Mouse (Mus musculus) lung, postnatal 4 days (tissue): ENCODE results near the gene Map2k4.

ENCODE experiments used
- DNase-seq, 2 experiments: peaks; one replicate each; pipeline ENCODE4 v3.0.0; 2021

The Map2k4 gene

DNA sequence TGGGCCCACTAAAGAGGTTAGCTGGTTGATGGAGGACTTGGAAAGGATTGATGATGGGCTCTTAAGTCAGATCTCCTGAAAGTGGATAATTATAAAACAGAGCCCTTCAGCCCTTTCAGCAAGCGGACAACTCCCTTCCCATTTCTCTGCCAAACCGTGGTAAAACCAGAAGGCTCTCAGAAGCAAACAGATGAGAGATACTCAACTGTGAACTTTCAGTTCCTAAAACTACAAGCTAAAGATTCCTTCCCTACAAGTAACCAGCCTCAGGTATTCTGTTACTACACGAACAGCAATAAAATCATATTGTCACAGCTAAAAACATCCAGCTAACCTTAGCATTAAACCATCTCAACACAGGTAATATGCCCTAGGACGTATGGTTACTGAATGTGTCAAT, 83.2 kb downstream of the Map2k4 start:
- no peak for DNase-seq

DNA sequence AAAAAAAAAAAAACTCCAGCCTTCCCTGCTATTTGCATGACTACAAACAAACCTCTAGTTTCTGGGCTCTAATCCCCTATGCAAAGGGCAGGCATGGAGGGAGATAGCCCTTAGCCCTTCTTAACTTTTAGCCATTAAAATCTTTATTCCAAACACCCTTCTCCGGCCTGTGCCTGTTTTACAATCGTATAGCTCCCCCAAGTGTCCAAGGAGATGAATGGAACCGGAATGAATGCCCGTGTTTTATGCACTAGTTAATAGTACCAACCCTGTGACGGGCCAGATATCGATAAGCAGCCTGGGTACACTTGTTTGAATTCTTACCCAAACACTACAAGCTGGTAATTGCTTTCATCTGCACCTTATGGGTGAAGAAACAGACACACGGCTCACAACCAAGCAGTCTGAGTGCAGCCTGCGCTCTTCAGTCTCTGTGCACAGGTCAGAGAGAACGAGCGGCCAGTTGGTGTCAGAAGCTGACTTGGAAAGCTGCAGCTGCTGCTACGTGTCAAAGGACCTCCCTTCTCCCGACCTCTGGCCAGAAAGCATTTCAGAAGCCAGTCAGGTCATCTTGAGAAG, 109.2 kb downstream of the Map2k4 start:
- DNase-seq, result peak in 1 of 2 experiments; percentile 42

DNA sequence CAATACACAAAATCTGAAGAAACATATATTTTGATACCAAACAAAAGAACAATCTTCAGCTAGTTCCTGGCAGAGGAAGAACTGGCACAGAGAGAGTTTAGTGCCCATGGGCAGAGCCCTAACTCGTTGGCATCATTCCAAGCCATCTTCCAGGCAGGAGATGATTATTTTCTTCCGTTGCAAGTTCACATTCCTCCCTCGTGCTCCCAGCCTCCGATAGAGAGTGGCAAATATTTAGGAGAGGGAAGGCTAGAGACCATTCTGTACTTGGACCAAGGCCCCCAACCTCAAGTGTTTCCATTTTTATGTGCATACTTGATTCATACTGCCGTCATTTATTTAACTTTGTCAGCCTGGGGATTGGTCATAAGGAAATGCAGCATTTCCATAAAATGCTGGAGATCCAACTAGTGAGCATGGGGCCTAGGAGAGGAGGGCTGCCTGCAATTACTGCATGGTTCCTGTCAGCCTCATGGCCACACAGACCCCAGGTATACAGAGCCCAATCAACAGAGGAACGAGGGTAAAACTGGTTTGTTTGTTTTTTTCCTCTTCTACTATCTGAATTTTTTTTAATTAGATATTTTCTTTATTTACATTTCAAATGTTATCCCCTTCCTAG, 120.6 kb downstream of the Map2k4 start:
- no peak for DNase-seq

DNA sequence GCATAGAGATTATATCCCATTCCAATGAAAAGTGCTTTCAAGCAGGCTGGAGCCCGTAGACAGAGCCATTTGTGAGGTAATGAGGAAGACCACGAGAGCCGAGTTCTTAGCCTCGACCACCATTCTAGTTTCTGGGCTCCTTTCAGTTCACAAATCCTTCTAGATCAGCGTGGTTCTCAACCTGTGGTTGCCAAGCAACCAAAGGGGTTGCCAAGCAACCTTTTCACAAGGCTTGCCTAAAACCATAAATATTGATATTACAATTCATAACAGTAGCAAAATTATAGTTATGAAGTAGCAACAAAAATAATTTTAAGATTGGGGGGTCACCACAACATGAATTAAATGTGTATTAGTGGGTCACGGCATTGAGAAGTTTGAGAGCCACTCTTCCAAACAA, 123.2 kb downstream of the Map2k4 start:
- no peak for DNase-seq

DNA sequence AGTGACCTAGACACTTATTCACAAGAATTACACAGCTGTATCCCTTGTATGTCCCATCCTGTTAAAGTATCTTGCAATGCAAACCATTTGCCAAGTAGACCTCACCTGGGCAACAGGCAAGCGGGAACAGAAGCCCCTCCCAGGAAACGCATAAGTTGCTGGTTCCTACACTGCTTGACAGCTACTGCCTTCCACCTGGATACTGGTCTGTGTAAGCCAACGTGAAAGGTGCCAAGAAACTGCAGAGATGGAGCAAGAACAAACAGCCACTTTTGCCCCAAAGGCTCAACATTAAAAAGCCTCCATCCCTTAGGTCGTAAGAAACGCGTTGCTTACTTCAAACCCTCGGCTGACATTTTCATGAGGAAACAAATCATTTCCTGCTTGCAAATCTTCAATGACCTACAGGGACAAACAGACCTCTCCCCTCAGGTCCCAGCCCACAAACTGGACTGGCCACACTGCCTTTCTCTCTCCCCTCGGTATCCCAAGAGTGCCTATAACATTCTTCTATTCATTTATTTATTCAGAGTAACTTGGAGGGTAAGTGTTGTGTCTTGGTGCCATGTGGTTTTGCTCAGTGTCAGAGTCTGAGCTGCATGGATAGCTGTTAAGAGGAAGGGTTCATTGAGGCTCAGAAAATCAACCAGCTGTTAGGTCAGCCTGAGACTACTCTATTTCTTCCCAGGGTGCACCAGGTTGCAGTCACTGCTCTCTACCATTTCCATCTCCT, 126.1 kb downstream of the Map2k4 start:
- no peak for DNase-seq

DNA sequence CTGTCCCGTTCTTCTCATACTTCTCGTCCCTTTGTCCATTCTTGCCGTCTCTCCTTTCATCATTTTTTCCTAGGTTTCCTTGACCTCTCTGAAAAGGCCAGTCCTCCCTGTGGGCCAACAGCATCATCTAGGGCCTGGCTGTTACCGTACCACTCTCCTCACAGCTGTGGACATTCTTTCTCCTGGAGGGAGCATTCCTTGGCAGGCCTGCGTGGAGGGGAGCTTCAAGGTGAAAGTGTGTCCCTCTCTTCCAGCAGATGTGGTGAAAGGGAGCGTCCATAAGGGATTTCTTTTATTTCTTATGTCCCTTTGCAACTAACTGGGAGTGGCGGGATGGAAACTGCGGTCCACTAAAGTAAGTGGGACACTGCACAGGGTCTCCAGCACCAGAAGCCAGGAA, 134.2 kb downstream of the Map2k4 start:
- DNase-seq, result no peak

DNA sequence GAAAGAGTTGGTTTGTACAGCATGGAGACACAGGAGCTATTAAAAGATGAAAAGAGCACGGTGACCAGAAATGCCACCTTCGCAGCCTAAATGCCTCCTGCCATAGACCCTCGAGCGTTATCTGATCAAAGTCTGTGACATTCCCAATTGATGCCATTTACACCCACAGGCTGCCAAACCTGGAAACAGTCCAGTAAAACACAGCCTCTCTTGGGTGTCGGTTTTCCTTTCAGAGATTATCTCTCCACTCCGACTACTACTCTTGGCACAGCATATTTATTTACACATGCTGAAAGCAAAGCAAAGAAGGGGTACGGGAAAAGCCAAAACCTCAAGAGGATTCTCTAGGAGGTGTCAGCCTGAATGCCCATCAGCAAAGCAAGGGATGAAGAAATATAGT, 136.7 kb downstream of the Map2k4 start:
- no peak for DNase-seq

DNA sequence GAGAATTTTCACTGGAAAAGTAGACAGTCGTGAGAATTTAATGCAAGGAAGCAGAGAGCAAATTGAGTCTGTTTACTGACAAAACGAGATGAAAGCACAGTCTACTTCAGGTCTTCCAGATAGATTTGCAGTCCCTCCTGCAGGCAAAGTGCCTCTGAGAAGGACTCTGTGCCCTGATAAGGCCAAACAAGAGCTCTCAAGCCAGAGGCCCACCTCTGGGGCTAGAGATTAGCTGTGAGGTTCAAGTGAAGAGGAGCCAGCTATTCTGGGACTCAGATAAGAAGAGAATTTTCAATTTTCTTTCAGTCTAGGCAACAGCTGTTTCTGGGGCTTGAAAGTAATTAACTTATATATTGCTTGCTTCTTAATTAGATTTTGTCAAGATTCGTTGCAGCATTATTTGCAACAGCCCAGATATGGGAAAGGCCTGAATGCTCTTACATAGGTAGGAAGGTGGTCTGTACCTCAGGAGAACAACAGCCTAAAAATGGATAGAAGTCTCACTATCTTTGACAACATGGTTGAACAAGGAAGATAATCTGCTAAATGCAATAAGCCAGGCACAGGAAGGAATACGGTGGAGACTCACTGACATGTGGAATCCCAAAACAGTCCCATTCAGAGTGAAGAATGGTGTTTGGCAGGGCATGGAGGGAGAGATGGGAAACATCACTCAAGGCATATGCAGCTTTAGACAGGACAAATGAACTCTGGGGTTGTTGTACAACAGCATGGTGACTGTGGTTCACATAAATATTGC, 138.0 kb downstream of the Map2k4 start:
- DNase-seq, result no peak

DNA sequence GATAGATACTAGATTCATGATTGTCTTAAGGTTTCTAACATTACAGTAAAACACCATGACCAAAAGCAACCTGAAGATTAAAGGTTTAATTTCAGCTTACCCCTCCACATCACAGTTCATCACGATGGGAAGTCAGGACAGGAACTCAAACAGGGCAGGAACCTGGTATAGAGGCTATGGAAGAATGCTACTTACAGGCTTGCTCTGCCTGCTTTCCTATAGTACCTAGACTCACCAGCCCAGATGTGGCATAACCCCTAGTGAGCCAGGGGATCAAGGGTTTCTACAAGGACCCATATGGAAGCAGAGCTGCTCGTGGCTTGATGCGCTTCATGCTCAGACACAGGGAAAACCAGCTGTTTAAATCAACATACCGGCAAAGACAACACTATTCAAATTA, 138.6 kb downstream of the Map2k4 start:
- no peak for DNase-seq

DNA sequence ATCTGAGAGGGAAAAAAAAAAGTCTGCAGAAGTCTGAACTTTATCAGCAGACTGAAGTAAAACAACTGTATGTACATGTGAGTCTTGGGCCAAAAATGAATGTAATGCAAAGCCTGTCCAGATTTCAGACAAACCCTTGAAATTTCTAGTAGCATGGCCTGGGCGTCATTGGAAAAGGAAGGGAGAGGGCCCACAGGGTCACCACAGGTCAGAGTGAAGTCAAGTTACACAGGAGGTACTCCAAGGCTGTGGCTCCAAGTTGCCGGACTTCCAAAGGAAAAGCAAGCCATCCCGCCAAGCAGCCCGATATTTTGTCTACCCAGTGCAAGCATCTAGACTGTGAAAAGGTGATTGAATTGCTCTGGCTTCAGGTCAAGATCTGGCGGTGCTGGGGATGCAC, 141.8 kb downstream of the Map2k4 start:
- peak in 1 of 2 experiments; percentile 28 for DNase-seq

DNA sequence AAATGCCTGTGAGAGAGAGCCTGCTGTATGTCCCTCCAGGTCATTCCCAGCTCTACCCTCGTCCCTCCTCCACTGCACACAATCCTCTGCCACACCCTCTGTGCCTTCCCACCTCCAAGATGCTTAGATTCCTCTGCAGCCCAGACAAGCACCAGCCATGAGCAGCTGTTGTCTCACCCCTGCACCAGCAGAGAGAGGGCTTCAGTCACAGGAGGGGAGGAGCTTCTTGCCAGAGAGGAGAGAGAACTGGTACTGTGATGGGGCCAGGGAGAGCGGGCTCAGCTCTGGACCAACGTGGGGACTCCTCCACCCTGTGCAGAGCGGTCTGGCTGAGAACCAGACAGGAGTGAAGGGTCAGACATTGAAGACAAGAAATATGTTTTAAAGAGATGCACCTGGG, 143.6 kb downstream of the Map2k4 start:
- no peak for DNase-seq

DNA sequence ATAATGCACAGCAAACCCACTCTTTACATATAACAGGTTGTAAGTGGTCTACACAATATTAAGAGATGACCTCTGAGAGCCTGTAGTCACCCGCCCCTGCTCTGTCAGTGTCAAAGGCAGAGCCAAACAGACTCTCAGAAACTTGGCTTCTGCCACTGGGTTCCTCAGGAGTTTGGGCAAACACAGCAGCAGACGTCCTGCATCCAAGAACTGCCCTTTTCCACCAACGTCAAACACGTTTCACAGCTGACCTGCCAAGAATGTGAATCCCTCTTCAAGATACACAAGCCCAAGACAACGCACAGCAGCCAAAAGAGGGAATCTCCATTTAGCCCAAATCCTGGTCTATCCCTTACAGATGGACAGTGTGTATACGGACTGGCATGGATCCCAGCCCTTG, 147.8 kb downstream of the Map2k4 start:
- DNase-seq, result no peak
